9 mouse cellular contexts compared by ENCODE assay signal in genomic region chr15:78956351-78956750, GRCm38 (mm10). TPM values are rescaled to one million over a fixed set of nuclear protein-coding genes. Genes with fewer than 3 reads are reported as not detected.
DNase-seq lines count a peak whose midpoint lies in the region; ATAC-seq and TF ChIP-seq lines count a peak whose summit lies in the region.
"Had no signal": no experiment of that assay in that cellular context is flagged by ENCODE, and none has a peak within 500 bp of the region (broad histone marks: within the 10 kb centered on the region; RNA-seq: fewer than 3 reads in every experiment).

No protein-coding gene starts in this region.

- no peaks in the 10 kb centered on the region for H3K4me1 ChIP-seq in liver, adult 2 months (ENCODE audit: control insufficient read depth, insufficient read depth, low read length)

- H3K9ac ChIP-seq in liver, adult 2 months (ENCODE audit: low read depth, low read length), result no peak overlapping the region

- 80% methylated on average over 4 of the region's 4 CpGs for WGBS in liver, adult 2 months

- no peak overlapping the region for H3K27ac ChIP-seq in liver, adult 2 months (replicated peaks; ENCODE audit: insufficient read depth, low read depth, low read length)

- ATAC-seq in cerebellum, adult (ENCODE audit: insufficient number of reproducible peaks, low FRiP score, low TSS enrichment), result no peak
- ATAC-seq in megakaryocyte progenitor cell, adult 5-6 weeks (replicated peaks; ENCODE audit: poor library complexity), result peak; percentile 69

- peak; percentile 53 for DNase-seq in cerebellum, adult 9-11 months
- DNase-seq in liver, adult 2 months (ENCODE audit: extremely low read depth, low read depth, low spot score), result peak; percentile 47
- no peak for DNase-seq in liver
- DNase-seq in ZHBTc4 (ENCODE audit: low read depth, low spot score), result peak; percentile 73
- no peak for DNase-seq in spleen, adult 18-20 months
- DNase-seq in testis, postnatal 10 days (ENCODE audit: low spot score), result no peak
- DNase-seq: gastrocnemius, postnatal 25 days had no signal

- no peak for TF ChIP-seq POLR2A in liver, adult 2 months (IDR thresholded peaks at IDR 0.05; ENCODE audit: extremely low read depth, insufficient read depth, low read length)

- H3K27me3 ChIP-seq in liver, adult 2 months (ENCODE audit: control insufficient read depth, insufficient read depth, low read length), result no peaks in the 10 kb centered on the region

- no peaks in the 10 kb centered on the region for H3K36me3 ChIP-seq in liver, adult 2 months (ENCODE audit: control insufficient read depth, insufficient read depth, low read length)

- TF ChIP-seq CTCF in liver, adult 2 months (IDR thresholded peaks at IDR 0.05; ENCODE audit: low read depth, low read length), result peak; percentile 18; the same call in 1 of the 2 replicates

- no peak overlapping the region for H3K4me3 ChIP-seq in liver, adult 2 months (ENCODE audit: insufficient read depth, low read depth, low read length)

- no peaks in the 10 kb centered on the region for H3K79me2 ChIP-seq in liver, adult 2 months (ENCODE audit: control insufficient read depth, insufficient read depth, low read length)

RNA-seq across cellular contexts. Expression of gene Triobp, which starts 8.8 kb away (rescaled TPM):
- 11.9 and 14.3 TPM in 2 replicates for total RNA-seq in liver, adult 2 months (2014; rRNA removed)
- 19.9 and 24.3 TPM in 2 replicates for polyA plus RNA-seq in liver, adult 2 months (2012; rRNA removed)
- 66.0 and 71.4 TPM in 2 replicates for total RNA-seq in megakaryocyte progenitor cell, adult 5-6 weeks (2015)
- 20.7 and 26.0 TPM in 2 replicates for total RNA-seq in megakaryocyte progenitor cell, adult 5-6 weeks (2017)

RNA-seq across cellular contexts. Expression of gene Nol12, which starts 21.6 kb away (rescaled TPM):
- 4.0 and 5.3 TPM in 2 replicates for total RNA-seq in liver, adult 2 months (2014; rRNA removed)
- polyA plus RNA-seq in liver, adult 2 months (2012; rRNA removed), result 10.3 and 13.1 TPM in 2 replicates
- 38.7 and 47.6 TPM in 2 replicates for total RNA-seq in megakaryocyte progenitor cell, adult 5-6 weeks (2015)
- total RNA-seq in megakaryocyte progenitor cell, adult 5-6 weeks (2017), result 19.9 and 25.2 TPM in 2 replicates

RNA-seq across cellular contexts. Expression of gene Lgals1, which starts 29.8 kb away (rescaled TPM):
- total RNA-seq in liver, adult 2 months (2014; rRNA removed), result 23.2 and 31.6 TPM in 2 replicates
- polyA plus RNA-seq in liver, adult 2 months (2012; rRNA removed), result 25.2 and 26.9 TPM in 2 replicates
- total RNA-seq in megakaryocyte progenitor cell, adult 5-6 weeks (2015), result 480 and 550 TPM in 2 replicates
- 648 and 851 TPM in 2 replicates for total RNA-seq in megakaryocyte progenitor cell, adult 5-6 weeks (2017)

RNA-seq across cellular contexts. Expression of gene Pdxp, which starts 42.6 kb away (rescaled TPM):
- 0.27 and 0.37 TPM in 2 replicates for total RNA-seq in liver, adult 2 months (2014; rRNA removed)
- polyA plus RNA-seq in liver, adult 2 months (2012; rRNA removed), result 0.62 and 1.2 TPM in 2 replicates
- total RNA-seq in megakaryocyte progenitor cell, adult 5-6 weeks (2015), result 9.5 and 12.8 TPM in 2 replicates
- total RNA-seq in megakaryocyte progenitor cell, adult 5-6 weeks (2017), result 5.0 and 8.8 TPM in 2 replicates

RNA-seq across cellular contexts. Expression of gene Sh3bp1, which starts 56.8 kb away (rescaled TPM):
- total RNA-seq in liver, adult 2 months (2014; rRNA removed), result 0.37 and 2.3 TPM in 2 replicates
- polyA plus RNA-seq in liver, adult 2 months (2012; rRNA removed), result 3.7 and 6.0 TPM in 2 replicates
- total RNA-seq in megakaryocyte progenitor cell, adult 5-6 weeks (2015), result 42.5 and 55.8 TPM in 2 replicates
- 18.9 and 22.9 TPM in 2 replicates for total RNA-seq in megakaryocyte progenitor cell, adult 5-6 weeks (2017)

Comparison
In these comparisons a context has a peak if more than half of its experiments do, and no peak if none do; other contexts are left out.
1. DNase-seq: peak in cerebellum, adult 9-11 months (single experiment), liver, adult 2 months (single experiment) and ZHBTc4 (single experiment); none in liver (single experiment), spleen, adult 18-20 months (0 of 2) and testis, postnatal 10 days (single experiment).
2. RNA of gene Lgals1, which starts 29.8 kb away (total RNA-seq): 480 to 851 TPM in megakaryocyte progenitor cell, adult 5-6 weeks; 23.2 to 31.6 TPM in liver, adult 2 months; every median in the first group is over 10 times any median in the second.